Mouse (Mus musculus): ENCODE measurements around the gene Rpl32. TPM values are rescaled to one million over a fixed set of nuclear protein-coding genes. Genes with fewer than 3 reads are reported as not detected.

The Rpl32 gene
- polyA plus RNA-seq, 1 experiment from 2014 or later: 1,354 TPM

DNA sequence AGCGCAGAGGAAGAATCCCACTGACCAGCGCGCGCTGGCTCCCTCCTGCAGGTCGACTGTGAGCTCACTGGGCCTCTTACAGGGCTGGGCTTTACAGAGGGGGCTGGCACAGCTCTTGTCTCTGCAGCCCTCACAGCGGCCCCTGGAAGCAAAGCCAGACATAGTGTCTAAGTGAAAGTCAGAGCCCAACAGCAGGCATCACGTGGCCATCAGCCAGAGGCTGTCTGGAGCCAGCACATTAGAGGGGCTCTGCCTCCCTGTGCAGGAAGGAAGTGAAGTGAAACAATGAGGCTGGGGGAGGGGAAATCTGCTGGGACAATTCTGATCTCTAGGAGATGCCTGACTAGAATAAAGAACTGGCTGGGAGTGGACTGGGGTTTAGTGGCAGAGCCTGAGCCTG lies 44.4 kb downstream of the Rpl32 start:
- H3K27ac ChIP-seq (ENCODE audit: low read depth): peak overlapping the region; percentile 53
- no peaks in the 10 kb centered on the region for H3K36me3 ChIP-seq (replicated peaks; ENCODE audit: insufficient read depth, low read length)
- ATAC-seq: peak; percentile 55
- no peaks in the 10 kb centered on the region for H3K9me3 ChIP-seq (ENCODE audit: low read length)
- peak overlapping the region; percentile 49 for H3K4me2 ChIP-seq (ENCODE audit: low read depth, low read length)
- no peak overlapping the region for H3K4me3 ChIP-seq (ENCODE audit: low read depth, low read length)
- no peak for TF ChIP-seq EP300 (IDR thresholded peaks at IDR 0.05; ENCODE audit: low read depth)
- TF ChIP-seq CTCF (IDR thresholded peaks at IDR 0.05; ENCODE audit: low read depth): no peak
- WGBS (ENCODE audit: insufficient replicate concordance): 12% methylated on average over 7 of the region's 7 CpGs
- H3K4me1 ChIP-seq (ENCODE audit: insufficient read depth): peaks cover 31% of the 10 kb centered on the region
- H3K9ac ChIP-seq (replicated peaks): no peak overlapping the region; the same call in 1 of the 2 replicates
- peak; percentile 55 for DNase-seq
- no peaks in the 10 kb centered on the region for H3K27me3 ChIP-seq (ENCODE audit: insufficient read depth, low read length)

DNA sequence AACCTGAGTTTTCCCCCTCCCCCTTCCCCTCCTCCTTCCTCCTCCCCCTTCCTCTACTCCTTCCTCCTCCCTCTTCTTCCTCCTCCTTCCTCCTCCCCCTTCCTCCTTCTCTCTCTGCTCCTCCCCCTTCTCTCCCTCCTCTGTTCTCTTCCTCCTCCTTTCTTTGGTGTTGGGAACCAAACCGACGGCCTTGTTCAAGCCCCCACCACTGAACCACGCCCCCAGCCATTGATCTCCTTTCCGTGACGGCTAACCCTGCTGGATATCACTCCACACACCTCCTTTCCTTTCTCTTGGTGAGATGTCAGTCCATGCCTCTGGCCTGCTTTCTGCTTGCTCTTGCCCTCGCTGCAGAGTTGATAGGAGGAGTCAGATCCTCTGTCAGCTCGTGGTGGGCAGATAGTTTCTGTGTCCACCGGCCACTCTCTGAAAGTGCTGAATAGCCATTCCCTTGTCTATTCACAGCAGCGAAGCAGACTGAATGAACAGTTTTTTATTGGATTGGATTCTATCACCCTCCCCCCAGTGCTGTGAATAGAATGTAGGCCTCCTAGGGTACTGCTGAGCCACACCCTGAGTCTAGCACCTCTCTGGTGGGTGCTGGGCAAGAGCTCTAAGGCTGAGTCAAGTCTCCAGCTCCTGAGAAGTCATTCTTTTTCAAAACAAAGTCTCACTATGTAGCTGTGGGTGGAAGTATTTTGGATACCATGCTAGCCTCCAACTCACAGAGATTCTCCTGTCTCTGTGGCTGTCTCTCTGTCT lies 46.4 kb downstream of the Rpl32 start, which contains the start of gene Tmem40:
Gene Tmem40 (minus strand): TSS at position 416 of the 762 bp plus-strand sequence.
- no peaks in the 10 kb centered on the region for H3K9me3 ChIP-seq (ENCODE audit: low read length)
- H3K27me3 ChIP-seq (ENCODE audit: insufficient read depth, low read length): no peaks in the 10 kb centered on the region
- ATAC-seq (no peak), DNase-seq (peak; percentile 60)
- no peak within 1 kb of the TSS for H3K4me3 ChIP-seq (ENCODE audit: low read depth, low read length)
- WGBS (ENCODE audit: insufficient replicate concordance): 4% methylated on average over 9 of the region's 9 CpGs
- TF ChIP-seq EP300 (IDR thresholded peaks at IDR 0.05; ENCODE audit: low read depth) (no peak), CTCF (IDR thresholded peaks at IDR 0.05; ENCODE audit: low read depth) (no peak)
- H3K27ac ChIP-seq (ENCODE audit: low read depth): peak within 1 kb of the TSS; percentile 53
- no peak within 1 kb of the TSS for H3K9ac ChIP-seq (replicated peaks)
- peaks cover 39% of the 10 kb centered on the region for H3K4me1 ChIP-seq (ENCODE audit: insufficient read depth)
- peak within 1 kb of the TSS; percentile 35 for H3K4me2 ChIP-seq (ENCODE audit: low read depth, low read length)
- H3K36me3 ChIP-seq (replicated peaks; ENCODE audit: insufficient read depth, low read length): no peaks in the 10 kb centered on the region

DNA sequence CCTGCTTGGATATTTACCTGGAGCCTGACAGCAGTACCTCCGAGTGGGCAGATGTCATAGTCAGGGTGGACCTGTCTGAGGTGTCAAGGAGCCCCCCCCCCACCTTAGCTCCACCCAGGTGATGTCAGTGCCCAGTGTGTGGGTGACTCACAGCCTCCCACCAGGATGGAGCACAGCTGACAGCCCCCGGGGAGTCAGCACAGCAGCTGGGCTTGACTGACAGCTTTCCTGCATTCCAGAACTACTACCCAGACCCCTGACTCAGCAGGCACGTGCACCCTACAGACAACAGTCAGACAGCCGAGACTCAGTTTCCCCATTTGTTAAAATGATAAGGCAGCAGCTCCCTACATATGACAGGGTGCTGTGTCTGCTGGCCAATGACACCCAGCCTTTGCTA lies 47.6 kb downstream of the Rpl32 start:
- Histone ChIP-seq H3K36me3 (replicated peaks; ENCODE audit: insufficient read depth, low read length) (no peaks in the 10 kb centered on the region), H3K4me3 (ENCODE audit: low read depth, low read length) (no peak overlapping the region), H3K27ac (ENCODE audit: low read depth) (no peak overlapping the region), H3K9ac (replicated peaks) (no peak overlapping the region), H3K4me2 (ENCODE audit: low read depth, low read length) (no peak overlapping the region), H3K27me3 (ENCODE audit: insufficient read depth, low read length) (no peaks in the 10 kb centered on the region), H3K4me1 (ENCODE audit: insufficient read depth) (peaks cover 39% of the 10 kb centered on the region), H3K9me3 (ENCODE audit: low read length) (no peaks in the 10 kb centered on the region)
- 54% methylated on average over 4 of the region's 4 CpGs for WGBS (ENCODE audit: insufficient replicate concordance)
- DNase-seq: no peak
- no peak for ATAC-seq
- no peak for TF ChIP-seq EP300 (IDR thresholded peaks at IDR 0.05; ENCODE audit: low read depth)
- TF ChIP-seq CTCF (IDR thresholded peaks at IDR 0.05; ENCODE audit: low read depth): no peak

DNA sequence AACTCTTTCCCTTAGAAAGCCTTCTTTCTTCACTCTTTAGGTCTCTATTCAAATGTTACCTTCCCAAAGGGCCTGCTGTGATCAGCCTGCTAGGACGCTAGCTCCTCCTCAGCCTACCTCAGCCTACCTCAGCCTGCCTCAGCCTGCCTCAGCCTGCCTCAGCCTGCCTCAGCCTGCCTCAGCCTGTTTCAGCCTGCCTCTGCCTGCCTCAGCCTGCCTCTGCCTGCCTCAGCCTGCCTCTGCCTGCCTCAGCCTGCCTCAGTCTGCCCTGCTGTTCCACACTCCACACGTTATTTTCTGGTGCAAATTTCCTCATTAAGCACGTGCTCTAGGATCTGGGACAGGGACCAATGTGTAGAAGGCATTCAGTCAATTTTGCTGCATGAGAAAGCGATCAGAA lies 48.4 kb downstream of the Rpl32 start:
- TF ChIP-seq CTCF (IDR thresholded peaks at IDR 0.05; ENCODE audit: low read depth) (no peak), EP300 (IDR thresholded peaks at IDR 0.05; ENCODE audit: low read depth) (no peak)
- Histone ChIP-seq H3K27me3 (ENCODE audit: insufficient read depth, low read length) (no peaks in the 10 kb centered on the region), H3K9me3 (ENCODE audit: low read length) (no peaks in the 10 kb centered on the region), H3K4me1 (ENCODE audit: insufficient read depth) (peaks cover 46% of the 10 kb centered on the region), H3K4me2 (ENCODE audit: low read depth, low read length) (no peak overlapping the region), H3K4me3 (ENCODE audit: low read depth, low read length) (no peak overlapping the region), H3K9ac (replicated peaks) (no peak overlapping the region), H3K27ac (ENCODE audit: low read depth) (peak overlapping the region; percentile 79), H3K36me3 (replicated peaks; ENCODE audit: insufficient read depth, low read length) (no peaks in the 10 kb centered on the region)
- WGBS (ENCODE audit: insufficient replicate concordance): 94% methylated on average over 4 of the region's 4 CpGs
- DNase-seq (no peak), ATAC-seq (no peak)

DNA sequence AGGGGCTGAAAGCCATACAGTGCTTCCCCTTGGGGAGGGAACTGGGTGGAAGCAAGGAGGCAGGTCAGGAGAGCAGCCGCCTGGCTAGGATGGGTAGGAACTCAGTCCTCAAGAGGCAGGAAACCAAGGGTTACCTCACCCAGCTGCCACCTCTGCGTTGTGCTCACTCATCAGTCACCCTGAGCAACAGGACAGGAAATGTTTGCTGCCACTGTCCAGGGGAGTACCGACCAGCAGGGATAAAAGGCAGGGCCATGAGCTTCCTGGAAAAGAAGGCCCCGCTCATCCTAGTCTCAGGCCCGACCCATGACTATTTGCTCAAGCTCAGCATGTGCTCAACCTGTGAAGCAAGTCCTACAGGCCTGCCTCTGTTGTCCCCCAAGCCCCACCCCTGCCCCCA lies 49.1 kb downstream of the Rpl32 start:
- DNase-seq (peak; percentile 54), ATAC-seq (peak; percentile 48)
- TF ChIP-seq EP300 (IDR thresholded peaks at IDR 0.05; ENCODE audit: low read depth) (no peak), CTCF (IDR thresholded peaks at IDR 0.05; ENCODE audit: low read depth) (no peak)
- peak overlapping the region; percentile 79 for H3K27ac ChIP-seq (ENCODE audit: low read depth)
- no peaks in the 10 kb centered on the region for H3K9me3 ChIP-seq (ENCODE audit: low read length)
- H3K36me3 ChIP-seq (replicated peaks; ENCODE audit: insufficient read depth, low read length): no peaks in the 10 kb centered on the region
- H3K27me3 ChIP-seq (ENCODE audit: insufficient read depth, low read length): no peaks in the 10 kb centered on the region
- H3K9ac ChIP-seq (replicated peaks): no peak overlapping the region
- H3K4me3 ChIP-seq (ENCODE audit: low read depth, low read length): no peak overlapping the region; the same call in 1 of the 2 replicates
- peak overlapping the region; percentile 74 for H3K4me2 ChIP-seq (ENCODE audit: low read depth, low read length)
- WGBS (ENCODE audit: insufficient replicate concordance): 22% methylated on average over 5 of the region's 5 CpGs
- peaks cover 46% of the 10 kb centered on the region for H3K4me1 ChIP-seq (ENCODE audit: insufficient read depth)

DNA sequence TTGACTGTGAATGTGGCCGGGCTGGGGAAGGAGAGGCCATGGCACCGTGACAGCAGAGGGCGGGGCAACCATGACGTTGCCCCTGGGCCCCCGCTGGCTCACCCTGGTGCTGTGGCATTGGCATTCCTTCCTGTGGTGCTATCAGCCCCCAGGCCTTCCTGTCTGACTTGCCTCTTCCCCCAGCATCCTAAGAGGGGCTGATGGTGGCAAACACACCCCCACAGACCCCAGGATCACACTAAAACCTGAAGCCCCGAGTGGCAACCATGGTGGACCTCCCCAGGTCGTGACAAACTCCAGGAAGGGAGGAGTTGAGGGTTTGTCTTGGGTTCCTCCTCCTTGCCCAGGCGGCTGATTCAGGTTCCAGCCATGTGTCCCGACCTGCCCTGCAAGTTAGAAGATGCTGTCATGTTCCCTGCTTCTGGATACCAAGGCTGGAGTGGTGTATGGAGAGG lies 49.5 kb downstream of the Rpl32 start:
- Histone ChIP-seq H3K9me3 (ENCODE audit: low read length) (no peaks in the 10 kb centered on the region), H3K9ac (replicated peaks) (peak overlapping the region; percentile 59), H3K4me1 (ENCODE audit: insufficient read depth) (peaks cover 43% of the 10 kb centered on the region), H3K27me3 (ENCODE audit: insufficient read depth, low read length) (no peaks in the 10 kb centered on the region), H3K4me3 (ENCODE audit: low read depth, low read length) (peak overlapping the region; percentile 38), H3K36me3 (replicated peaks; ENCODE audit: insufficient read depth, low read length) (no peaks in the 10 kb centered on the region), H3K4me2 (ENCODE audit: low read depth, low read length) (peak overlapping the region; percentile 74), H3K27ac (ENCODE audit: low read depth) (peak overlapping the region; percentile 79)
- DNase-seq (peak; percentile 85), ATAC-seq (peak; percentile 87)
- 46% methylated on average over 9 of the region's 9 CpGs for WGBS (ENCODE audit: insufficient replicate concordance)
- 0 out of 2 replicates have a peak, but pooled peaks have one; percentile 9 for TF ChIP-seq CTCF (IDR thresholded peaks at IDR 0.05; ENCODE audit: low read depth)
- no peak for TF ChIP-seq EP300 (IDR thresholded peaks at IDR 0.05; ENCODE audit: low read depth)

All from liver, postnatal 0 days (tissue).